Mouse (Mus musculus) stomach, postnatal 0 days (tissue): Measurements from ENCODE around the gene Fuca2.

Experiments
- CTCF ChIP-seq: IDR thresholded peaks from 2 replicates; pipeline ENCODE4 v1.5.1; 2016; ENCODE audit warnings: antibody characterized with exemption, low read depth, mild to moderate bottlenecking, moderate library complexity
- EP300 ChIP-seq: optimal IDR thresholded peaks from 2 replicates; pipeline ENCODE3; 2016; ENCODE audit warnings: antibody characterized with exemption

- TF ChIP-seq CTCF: no peak
- no peak for TF ChIP-seq EP300
These were observed 37.4 kb downstream of the Fuca2 start for GRCm38 (mm10) chr10:13536706-13537105.
